Mouse (Mus musculus) adrenal gland, postnatal 36 days (tissue): ENCODE results near the gene Hebp1. TPM values are rescaled to one million over a fixed set of nuclear protein-coding genes. Genes with fewer than 3 reads are reported as not detected.

Experiments used
- DNase-seq, 2 experiments: peaks; one replicate each; pipeline ENCODE4 v3.0.0; 2021; ENCODE audit warnings: mixed read lengths in 1 of 2
- total RNA-seq, 2 experiments: library from RNA; stranded (reverse); gene quantifications; 2 replicates each; pipeline ENCODE4 v1.2.3; 2021

Hebp1 gene
- total RNA-seq, 2 experiments from 2014 or later, result 18.2 to 28.0 TPM

- DNase-seq, result no peak
Observed at GRCm38 (mm10) chr6:135161356-135161755, 36.5 kb downstream of the Hebp1 start.

GRCm38 (mm10) chr6:135158509-135158908 is 39.3 kb downstream of the Hebp1 start:
- DNase-seq, result no peak

- DNase-seq, result no peak
Observed at GRCm38 (mm10) chr6:135157496-135157895, 40.3 kb downstream of the Hebp1 start.

- no peak for DNase-seq
Observed at GRCm38 (mm10) chr6:135156597-135156996, 41.2 kb downstream of the Hebp1 start.

- no peak for DNase-seq
Observed at GRCm38 (mm10) chr6:135153719-135154118, 44.1 kb downstream of the Hebp1 start.

- peak in 1 of 2 experiments; percentile 38 for DNase-seq
Observed at GRCm38 (mm10) chr6:135150311-135150710, 47.5 kb downstream of the Hebp1 start.

- no peak for DNase-seq
Observed at GRCm38 (mm10) chr6:135149722-135150121, 48.1 kb downstream of the Hebp1 start.

- no peak for DNase-seq
Observed at GRCm38 (mm10) chr6:135149175-135149574, 48.6 kb downstream of the Hebp1 start.

GRCm38 (mm10) chr6:135148506-135148905 is 49.3 kb downstream of the Hebp1 start:
- DNase-seq, result peak; percentile 40 to 51

- DNase-seq, result no peak
Observed at GRCm38 (mm10) chr6:135145976-135146375, 51.8 kb downstream of the Hebp1 start.

- peak; percentile 17 to 43 for DNase-seq
Observed at GRCm38 (mm10) chr6:135144516-135144915, 53.3 kb downstream of the Hebp1 start.

- DNase-seq, result no peak
Observed at GRCm38 (mm10) chr6:135143151-135143550, 54.7 kb downstream of the Hebp1 start.

GRCm38 (mm10) chr6:135141451-135142147 is 56.2 kb downstream of the Hebp1 start:
- no peak for DNase-seq

GRCm38 (mm10) chr6:135138746-135139145 is 59.1 kb downstream of the Hebp1 start:
- DNase-seq, result peak; percentile 31 to 50

- no peak for DNase-seq
Observed at GRCm38 (mm10) chr6:135138207-135138606, 59.6 kb downstream of the Hebp1 start.

- peak; percentile 28 to 30 for DNase-seq
Observed at GRCm38 (mm10) chr6:135137736-135138135, 60.1 kb downstream of the Hebp1 start.

GRCm38 (mm10) chr6:135136439-135137161 is 61.2 kb downstream of the Hebp1 start:
- DNase-seq, result no peak

GRCm38 (mm10) chr6:135135735-135136134 is 62.1 kb downstream of the Hebp1 start:
- no peak for DNase-seq

GRCm38 (mm10) chr6:135133486-135133885 is 64.3 kb downstream of the Hebp1 start:
- DNase-seq, result no peak

- no peak for DNase-seq
Observed at GRCm38 (mm10) chr6:135133086-135133485, 64.7 kb downstream of the Hebp1 start.

GRCm38 (mm10) chr6:135124755-135125380 is 73.0 kb downstream of the Hebp1 start:
- DNase-seq, result no peak

GRCm38 (mm10) chr6:135118183-135118582 is 79.6 kb downstream of the Hebp1 start, which contains the start of gene Gprc5d:
Gene Gprc5d, minus strand, starts transcription at chr6:135118283.
- no peak for DNase-seq

- DNase-seq, result no peak
Observed at GRCm38 (mm10) chr6:135116479-135116878, 81.3 kb downstream of the Hebp1 start.
